Mouse (Mus musculus): ENCODE data around the gene Ifit2.
"Not testable (repeated sequence)": the region's sequence is repeated elsewhere in the genome, so short reads cannot be mapped to it uniquely, and the experiment has no call there.

The Ifit2 gene

DNA sequence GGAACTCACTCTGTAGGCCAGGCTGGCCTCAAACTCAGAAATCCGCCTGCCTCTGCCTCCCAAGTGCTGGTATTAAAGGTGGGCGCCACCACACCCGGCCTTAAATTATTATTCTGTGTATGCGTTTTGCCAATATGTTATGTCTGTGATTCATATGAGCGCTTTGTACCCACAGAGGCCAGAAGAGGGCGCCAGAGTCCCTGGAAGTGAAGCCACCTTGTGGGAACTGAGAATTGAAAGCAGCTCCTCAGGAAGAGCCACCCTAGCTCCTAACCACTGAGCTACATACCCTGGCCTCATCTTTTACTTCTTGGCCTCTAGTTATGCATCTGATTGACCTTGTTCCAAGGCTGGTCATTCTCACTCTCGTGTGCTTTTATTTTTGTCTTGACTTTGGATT lies 2.5 kb upstream of the Ifit2 start:
- in situ Hi-C loops (cut with MboI), result loop anchor here (5.0 kb wide), 1 partner anchor 89 kb away; no protein-coding TSS in a partner anchor

DNA sequence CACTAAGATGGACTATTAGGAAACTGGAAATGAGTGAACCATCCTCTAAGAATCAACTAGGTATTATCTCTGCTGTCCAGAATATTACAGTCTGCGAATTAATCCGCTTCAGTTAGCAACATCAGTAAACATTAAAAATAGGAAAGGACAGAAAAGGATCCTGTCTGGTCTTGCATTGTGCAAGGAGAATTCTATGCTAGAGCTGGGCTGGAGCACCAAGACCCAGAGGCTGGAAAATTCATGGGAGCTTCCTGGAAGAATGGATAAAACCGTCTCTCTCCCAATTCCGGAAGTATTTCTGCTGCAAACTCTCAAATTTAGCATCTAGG lies 325 bp upstream of the Ifit2 start:
- in situ Hi-C loops (cut with MboI), result no loop called here

DNA sequence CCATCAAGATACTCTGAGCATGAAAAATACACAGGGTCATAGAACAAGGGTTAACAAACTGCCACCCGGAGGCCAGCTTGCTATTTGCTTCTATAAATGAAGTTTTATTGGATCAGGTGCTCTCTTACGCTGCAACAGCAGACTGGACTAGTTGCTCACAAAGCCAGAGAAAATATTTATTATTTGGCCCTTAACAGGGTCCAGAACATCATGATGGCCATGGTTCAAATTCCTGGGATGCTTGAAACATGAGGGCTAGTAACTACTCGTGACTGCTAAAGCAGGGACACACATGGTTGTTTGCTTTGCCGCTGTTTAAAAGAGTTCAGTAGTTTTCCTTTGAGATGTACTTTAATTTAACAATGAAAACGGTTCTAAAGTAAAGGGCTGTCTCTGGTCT lies 1.5 kb downstream of the Ifit2 start:
- in situ Hi-C loops (cut with MboI), result no loop called here

DNA sequence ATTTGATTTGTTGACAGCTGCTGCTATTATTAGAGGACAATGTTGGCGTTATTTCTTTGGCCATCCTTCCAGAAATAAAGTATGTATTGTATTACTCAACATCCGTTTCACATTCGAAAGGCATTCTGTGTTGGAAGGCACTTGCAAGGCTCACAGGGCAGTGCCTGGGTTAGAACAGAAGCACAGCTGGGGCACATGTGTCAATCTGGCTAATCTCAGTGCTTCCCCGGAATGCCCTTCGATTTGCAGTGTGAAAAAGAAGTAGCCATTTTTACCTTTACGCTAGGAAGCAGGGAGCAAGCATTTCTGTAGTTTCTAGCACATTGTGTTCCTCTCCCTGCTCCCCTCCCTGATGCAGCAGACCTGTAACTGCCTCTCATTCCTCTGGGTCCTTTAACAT lies 2.5 kb downstream of the Ifit2 start:
- in situ Hi-C loops (cut with MboI), result no loop called here

DNA sequence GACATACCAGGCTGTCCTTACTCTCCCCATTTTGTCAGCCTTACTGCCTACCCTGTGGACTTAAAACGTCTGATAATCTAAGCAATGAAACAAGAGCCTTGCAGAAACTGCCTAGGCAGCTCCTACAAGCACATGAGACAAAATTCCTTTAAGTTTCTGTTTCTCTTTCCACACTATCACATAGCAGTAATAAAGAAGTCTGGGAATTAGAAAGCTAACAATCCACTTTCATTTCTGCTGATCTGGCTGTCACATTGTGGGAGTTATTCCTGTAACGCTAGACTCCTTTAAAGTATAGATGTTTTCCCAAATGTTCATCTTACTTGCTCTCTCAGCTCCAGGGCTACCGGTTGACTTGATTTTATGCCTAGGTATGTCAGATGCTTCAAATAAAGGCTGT lies 3.0 kb downstream of the Ifit2 start:
- in situ Hi-C loops (cut with MboI), result no loop called here

DNA sequence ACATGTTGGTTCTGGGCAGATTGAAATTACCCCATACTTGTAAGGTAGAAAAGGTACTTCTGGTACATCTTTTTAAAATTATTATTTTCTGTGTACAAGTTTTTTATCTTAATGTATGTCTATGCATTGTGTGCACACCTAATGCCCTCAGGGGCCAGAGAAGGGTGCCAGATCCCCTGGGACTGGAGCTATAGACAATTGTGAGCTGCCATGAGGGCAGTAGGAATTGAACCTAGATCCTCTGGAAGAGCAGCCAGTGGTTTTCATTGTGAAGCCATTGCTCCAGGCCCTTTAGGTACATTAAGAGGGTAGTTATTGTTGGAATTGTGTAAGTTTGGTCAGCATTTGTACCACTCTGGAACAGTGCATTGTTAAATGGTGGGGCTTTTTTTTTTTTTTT lies 3.6 kb downstream of the Ifit2 start:
- in situ Hi-C loops (cut with MboI), result no loop called here

DNA sequence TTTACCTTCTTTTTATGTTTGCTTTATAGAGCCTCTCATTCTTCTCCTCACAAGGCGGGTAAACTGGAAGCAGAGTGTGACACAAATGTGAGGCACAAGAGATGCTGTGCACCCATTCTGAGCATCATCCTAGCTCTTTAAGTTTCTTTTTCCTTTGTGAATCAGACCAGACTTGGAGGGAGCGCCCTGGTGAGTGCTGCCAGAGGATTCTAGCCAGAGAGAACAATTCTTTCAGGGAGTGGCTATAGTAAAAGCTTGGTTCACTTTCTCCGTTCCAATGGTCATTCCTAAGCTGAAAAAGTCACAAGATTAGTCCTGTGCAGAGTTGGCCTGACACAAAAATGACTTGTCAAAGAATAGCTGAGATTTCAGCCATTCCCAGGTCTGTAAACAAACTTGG lies 6.1 kb downstream of the Ifit2 start:
- in situ Hi-C loops (cut with MboI), result no loop called here

DNA sequence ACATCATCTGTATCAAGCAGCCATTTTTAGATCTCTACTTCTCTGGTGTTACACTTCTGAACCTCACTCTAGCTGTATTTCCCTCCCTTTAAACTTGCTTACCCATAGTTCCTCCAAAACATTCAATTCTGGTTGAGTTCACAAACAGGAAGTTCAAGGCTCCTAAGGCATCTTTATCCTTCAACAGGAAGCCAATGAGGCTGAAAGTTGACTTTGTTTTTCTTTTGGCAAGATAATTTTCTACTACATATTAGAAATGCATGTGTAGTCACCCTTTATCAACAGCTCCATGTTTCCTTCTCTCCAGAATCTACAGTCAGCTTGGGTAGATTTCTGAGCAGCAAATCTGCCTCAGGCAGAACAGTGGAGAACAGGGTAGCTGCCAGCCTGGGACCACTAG lies 12.1 kb downstream of the Ifit2 start:
- in situ Hi-C loops (cut with MboI), result no loop called here

DNA sequence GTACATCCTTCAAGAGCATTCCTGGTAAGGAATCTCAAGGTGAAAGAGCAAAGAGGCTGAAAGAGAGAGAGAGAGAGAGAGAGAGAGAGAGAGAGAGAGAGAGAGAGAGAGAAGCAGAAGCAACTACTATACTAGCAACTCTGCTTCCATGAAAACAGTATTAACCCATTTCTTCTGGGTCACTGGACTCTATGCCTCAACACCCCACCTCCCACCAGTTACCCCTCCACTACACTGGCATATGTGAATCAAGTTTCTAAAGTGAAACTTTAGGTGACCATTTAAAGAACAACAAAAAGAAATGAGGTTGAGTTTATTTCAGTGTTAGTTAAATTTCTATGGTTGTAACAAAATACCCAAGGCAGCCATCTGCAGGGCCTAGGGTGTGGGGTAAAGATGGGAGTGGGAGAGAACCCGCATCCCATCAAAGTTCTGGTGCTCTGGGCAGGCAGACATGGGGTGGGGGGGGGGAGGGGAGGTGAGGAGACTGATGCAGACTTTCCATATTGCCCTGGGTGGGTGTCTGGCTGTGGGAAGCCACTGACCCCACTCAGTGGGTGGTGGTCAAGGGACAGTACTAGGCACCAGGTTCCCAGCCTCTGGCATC lies 15.8 kb downstream of the Ifit2 start:
- in situ Hi-C loops (cut with MboI), result no loop called here

DNA sequence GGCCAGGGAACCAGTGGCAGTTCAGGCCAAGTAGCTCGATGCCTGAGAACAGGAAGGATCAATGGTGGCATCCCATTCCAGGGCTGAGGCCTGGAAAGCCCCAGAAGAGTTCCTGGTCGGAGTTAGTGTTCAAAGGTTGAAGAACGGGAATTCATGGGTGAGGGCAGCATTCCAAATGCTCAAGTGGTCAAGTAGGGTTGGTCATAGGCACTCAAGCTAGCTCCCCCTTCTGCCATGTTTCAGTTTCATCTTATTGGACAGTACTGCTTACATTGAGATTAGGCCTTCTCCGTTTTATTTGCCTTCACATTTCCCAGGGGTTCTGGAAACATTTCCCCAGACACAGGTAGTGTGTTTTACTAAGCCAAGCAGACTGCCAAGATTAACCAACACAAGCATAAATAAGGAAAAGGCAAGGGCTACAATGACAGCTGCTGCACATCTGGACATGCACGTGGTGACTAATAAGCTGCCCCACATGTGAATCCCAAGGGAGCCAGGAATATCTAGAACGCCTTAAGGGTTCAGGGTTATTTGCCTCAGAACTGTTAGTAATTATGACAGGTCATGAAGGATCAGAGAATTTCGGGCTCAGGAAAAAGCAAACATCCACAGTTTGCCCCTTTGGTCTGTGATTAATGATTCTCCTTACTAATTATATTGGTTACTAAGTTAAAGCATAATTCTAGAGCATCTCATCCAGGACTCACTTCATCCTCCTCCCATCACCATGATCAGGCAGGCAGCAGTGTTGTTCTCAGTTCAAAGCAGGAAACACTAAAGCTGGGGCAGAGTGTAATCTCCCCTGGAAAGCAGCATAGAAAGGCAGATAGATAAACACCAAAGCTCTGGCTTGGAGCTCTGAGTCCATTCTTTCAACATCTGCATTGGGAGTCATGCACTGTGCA lies 18.7 kb downstream of the Ifit2 start:
- in situ Hi-C loops (cut with MboI), result no loop called here

DNA sequence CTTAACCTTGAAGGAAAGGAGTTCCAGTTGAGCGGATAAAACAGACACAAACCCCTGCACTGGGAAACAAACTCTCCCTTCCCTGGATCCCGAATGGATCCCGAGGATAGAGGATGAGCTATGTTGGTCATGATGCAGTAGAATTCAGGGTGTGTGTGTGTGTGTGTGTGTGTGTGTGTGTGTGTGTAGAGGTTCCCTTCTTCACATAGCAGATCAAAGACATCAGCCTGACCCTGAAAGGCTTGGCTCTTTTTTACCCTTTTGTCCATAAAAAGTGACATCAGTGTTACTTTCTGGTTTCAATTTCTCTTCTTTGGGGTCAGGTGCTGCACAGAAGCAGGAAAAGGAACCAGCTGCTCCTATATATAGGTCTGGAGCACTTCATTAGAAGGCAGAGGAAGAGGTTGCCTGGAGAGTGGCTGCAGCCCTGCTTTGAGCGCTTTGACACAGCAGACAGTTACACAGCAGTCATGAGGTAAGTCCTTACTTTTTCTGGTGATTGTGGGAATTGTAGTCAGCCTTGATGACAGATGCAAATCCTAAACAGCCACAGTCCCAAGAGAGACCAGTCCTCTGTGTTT lies 19.5 kb downstream of the Ifit2 start:
- in situ Hi-C loops (cut with MboI), result no loop called here

DNA sequence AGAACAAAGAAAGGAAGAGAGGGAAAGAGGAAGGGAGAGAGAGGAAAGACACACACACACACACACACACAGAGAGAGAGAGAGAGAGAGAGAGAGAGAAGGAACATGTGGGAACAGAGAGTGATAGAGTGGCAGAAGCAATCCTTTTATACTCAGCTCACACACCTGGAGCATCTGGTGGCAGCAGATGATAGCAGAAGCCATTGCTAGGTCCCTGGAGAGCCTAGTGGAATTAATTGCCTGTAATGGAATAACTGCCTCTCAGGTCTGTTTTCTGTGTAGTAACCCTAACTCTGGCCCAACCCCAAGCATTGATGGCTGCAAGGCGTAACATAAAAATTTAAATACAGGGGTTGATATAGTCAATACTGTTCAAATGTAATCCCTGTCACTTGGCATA lies 20.6 kb downstream of the Ifit2 start:
- in situ Hi-C loops (cut with MboI), result no loop called here

DNA sequence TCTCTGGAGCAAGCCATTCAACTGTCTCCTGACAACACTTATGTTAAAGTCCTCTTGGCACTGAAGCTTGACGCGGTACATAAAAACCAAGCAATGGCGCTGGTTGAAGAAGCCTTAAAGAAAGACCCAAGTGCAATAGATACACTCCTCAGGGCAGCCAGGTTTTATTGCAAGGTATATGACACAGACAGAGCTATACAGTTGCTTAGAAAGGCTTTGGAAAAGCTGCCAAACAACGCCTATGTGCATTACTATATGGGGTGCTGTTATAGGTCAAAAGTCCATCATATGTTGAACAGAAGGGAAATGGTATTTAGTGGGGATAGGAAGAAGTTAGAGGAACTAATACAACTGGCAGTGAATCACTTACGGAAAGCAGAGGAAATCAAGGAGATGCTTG lies 23.2 kb downstream of the Ifit2 start:
- in situ Hi-C loops (cut with MboI), result no loop called here

DNA sequence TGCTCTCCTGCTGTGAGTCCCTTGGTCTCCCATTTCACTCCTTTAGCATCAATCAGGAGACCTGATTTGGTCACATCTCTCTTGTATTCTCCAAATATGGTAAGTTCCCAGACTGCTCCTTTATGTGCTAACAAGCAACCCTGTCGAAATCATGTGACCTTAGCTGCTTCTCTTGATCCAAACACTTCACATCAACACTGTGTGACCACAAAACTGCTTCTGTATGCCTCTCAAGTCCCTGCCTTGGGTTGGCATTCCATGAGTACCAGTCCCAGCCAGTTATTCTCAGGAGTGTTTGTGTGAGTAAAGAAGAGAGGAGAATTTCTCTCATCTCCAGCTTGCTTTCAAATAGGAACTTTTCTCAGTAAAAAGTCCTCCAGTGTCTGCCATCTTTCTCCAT lies 26.6 kb downstream of the Ifit2 start:
- in situ Hi-C loops (cut with MboI), result no loop called here

DNA sequence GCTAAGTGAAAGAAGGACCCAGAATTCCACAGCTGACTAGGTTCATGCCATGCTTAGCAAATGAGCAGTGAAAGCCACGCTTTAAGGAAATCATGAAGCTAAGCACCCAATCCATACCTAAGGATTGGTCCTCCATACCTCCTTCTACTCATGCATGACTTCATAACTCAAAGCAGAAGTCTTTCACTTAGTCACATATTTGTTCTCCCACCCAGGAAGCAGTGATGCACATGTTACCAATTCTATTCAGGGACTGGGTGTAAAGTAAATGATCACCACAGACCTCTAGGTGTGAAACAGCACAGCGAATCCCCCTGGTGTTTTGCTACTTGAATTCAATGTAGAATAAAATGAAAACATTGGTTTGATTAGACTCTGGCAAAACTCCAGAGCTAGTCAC lies 32.2 kb downstream of the Ifit2 start:
- in situ Hi-C loops (cut with MboI), result not testable (repeated sequence)

DNA sequence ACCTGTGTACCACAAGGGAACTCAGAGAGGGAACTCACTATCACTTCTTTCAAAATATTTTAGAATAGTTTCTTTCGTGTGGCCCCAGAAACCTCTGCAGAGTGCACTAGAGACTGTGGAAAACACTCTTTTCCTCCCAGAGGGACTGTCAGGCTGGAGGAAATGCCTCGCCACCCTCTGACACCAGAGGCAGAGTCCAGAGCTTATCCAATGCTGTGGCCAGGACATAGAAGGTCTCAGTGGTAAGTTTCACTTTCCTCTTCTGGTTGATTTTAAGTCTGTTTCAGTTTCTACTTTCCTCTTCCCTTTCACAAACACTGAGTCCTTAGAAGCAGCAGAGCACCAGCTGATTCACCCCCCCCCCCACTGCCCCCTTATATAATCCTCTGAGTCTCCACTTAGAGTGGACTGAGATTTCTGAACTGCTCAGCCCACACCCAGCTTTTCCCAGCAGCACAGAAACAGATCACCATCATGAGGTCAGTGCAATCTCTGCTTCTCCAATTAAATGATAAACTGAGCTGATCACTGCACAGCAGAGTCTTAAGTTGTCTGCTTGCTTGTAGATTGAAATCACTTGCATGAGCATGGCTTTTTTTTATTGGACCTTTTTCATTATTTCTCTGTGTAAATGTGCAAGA lies 32.8 kb downstream of the Ifit2 start, which contains the start of gene Ifit3:
Gene Ifit3, plus strand, starts transcription at position 406 of the 641 bp plus-strand sequence.
- in situ Hi-C loops (cut with MboI), result not testable (repeated sequence)

DNA sequence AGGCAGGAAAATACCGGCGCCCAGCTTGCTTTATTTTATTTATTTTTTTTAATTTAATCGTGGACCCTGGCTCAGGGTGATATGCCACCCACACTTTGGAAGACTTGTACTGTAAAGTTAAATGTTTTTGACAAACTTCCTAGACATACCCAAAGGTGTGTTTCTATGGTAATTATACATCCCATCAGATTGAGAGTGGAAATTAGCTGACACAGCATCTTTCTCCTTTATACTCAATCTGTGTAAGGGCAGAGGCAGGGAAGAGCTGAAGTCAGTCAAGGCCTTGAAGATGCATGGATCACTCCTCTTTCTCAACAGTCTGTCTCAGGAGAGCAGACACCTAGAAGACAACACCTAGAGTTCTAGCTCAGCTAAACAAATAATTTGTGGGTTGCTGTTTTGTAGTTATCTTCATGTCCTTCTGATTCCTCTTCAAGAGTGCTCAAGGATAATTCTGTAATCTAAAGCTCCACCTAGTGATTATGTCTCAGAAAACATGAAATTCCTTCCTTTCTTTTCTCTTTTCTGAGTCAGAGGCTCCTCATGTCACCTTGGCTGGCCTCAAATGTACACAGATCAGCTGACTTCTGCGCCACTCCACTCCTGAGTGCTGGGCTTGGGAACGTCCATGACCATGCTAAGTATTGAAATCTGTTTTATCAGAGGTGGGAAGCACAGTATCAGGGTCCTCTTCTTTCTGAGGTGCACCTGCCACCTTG lies 35.4 kb downstream of the Ifit2 start:
- in situ Hi-C loops (cut with MboI), result not testable (repeated sequence)

DNA sequence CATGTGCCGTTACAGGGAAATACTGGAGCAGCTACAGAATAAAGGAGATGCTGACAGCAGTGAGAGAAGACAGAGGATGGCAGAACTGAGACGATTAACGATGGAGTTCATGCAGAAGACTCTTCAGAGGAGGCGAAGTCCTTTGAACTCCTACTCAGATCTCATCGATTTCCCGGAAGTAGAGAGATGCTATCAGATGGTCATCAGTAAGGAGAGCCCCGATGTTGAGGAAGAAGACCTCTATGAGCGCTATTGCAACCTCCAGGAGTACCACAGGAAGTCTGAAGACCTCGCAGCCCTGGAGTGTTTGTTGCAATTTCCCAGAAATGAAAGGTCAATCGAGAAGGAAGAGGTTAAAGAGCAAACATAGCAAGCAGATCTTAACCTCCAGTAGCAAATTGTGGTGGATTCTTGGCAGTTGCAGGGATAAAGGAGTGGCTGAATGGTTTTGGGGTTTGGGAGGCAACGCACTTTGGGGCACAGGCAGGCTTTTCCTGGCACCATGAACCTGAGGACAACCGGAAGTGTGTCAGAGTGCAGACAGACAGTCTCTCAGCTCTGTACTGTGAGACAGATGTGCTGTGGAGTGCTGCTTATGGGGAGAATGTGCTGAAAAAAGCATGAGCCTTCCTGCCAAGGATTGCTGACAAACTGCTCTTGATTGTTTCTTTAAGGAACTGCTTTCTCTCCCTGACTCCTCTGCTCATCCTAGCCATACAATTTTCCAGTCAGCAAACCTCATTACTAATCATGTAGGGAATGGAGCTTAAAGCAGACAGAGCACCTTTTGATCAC lies 37.6 kb downstream of the Ifit2 start:
- in situ Hi-C loops (cut with MboI), result not testable (repeated sequence)

DNA sequence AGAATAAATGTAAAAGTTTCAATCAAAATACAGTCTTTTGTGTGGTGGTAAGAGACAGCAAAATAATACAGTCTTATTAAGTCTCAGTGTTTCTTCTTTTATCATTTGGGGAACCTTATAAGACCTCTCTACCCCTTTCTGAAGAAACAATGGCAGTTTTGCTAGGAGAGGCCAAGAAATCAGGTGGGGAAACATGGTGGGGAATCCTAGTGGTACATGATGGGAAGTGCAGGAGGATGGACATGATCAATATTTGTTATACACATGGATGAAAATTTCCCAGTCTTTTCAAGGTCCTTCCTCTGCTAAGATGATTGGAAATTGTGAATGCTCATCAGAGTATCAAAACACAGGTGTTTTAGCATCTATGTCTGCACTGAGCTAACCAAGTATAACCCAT lies 38.5 kb downstream of the Ifit2 start:
- in situ Hi-C loops (cut with MboI), result no loop called here

DNA sequence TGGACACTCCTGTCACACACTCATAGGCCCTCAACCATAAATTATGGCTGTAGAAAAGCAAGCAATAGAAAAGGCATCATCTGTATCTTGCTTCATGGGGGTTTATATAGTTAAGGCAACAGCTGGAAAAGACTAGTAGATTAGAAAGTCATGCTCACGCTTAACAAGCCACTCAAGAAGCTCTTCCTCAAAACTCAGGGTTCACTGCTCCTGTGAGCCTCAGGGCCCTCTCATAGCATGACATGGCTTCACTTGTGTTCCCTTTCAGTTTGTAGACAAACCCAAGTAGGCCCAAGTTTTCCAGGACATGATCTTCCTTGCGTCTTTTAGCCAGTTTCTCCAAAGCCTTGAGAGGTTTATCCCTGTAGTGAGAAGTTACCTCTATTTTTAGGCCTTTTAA lies 43.0 kb downstream of the Ifit2 start:
- in situ Hi-C loops (cut with MboI), result no loop called here

DNA sequence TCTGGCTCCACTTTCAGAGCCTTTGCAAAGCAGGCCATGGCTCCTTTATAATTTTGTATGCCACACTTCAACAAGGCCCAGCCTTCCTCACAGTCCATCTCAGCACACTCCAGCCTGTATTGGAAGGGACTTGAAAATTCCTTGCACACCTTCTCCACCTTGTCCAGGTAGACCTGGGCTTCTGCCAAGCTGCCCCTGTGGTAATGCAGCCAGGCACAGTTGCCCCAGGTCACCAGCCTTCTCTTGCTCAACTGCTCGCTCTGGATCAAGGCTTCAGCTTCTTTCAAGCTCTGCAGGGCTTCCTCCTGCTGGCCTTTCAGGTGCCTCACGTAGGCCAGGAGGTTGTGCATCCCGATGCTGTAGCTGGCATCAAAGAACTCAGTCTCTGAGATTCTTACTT lies 44.0 kb downstream of the Ifit2 start:
- in situ Hi-C loops (cut with MboI), result not testable (repeated sequence)
